Mouse (Mus musculus) hematopoietic stem cell, adult 5-6 weeks (primary cell): ENCODE results near the gene Tpcn1. TPM values are rescaled to one million over a fixed set of nuclear protein-coding genes. Genes with fewer than 3 reads are reported as not detected.

Source experiments
- ATAC-seq, 2 experiments: fragments of 125-278 bp in 1 of 2; replicated peaks in 1 of 2; 2 replicates each; pipeline ENCODE4 v1.8.0; 2016 to 2017; ENCODE audit warnings: inconsistent platforms in 2 of 2, mild to moderate bottlenecking in 2 of 2, moderate number of reproducible peaks in 2 of 2, low read depth in 1 of 2, moderate TSS enrichment in 1 of 2; ENCODE audit not compliant: low FRiP score in 2 of 2, poor library complexity in 2 of 2, severe bottlenecking in 2 of 2, insufficient read depth in 1 of 2, low TSS enrichment in 1 of 2
- total RNA-seq: library from RNA; stranded (forward); fragments of 172-1452, 232-1000 nt; gene quantifications from 2 replicates; pipeline ENCODE4 v1.2.3, GENCODE M21; 2017

The Tpcn1 gene
- 7.3 and 9.8 TPM in 2 replicates for total RNA-seq

- peak; percentile 92 to 94 for ATAC-seq
Observed at GRCm38 (mm10) chr5:120588569-120589094, at the start of gene Tpcn1, which contains the start of gene Iqcd. Tpcn1 (minus strand) TSS chr5:120588673. Iqcd (plus strand) TSS chr5:120589016.

DNA sequence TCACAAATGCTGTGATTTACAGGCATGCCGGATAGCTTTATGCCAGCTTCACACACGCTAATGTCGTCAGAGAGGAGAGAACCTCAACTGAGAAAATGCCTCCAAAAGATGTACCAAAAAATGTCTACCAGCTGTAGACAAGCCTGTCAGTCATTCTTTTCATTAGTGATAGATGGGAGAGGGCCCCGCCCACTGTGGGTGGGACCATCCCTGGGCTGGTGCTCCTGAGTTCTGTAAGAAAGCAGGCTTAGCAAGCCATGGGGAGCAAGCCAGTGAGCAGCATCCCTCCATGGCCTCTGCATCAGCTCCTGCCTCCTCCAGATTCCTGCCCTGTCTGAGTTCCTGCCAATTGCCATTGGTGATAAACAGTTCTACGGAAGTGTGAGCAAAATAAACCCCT, 47.2 kb upstream of the Tpcn1 start:
- no peak for ATAC-seq

DNA sequence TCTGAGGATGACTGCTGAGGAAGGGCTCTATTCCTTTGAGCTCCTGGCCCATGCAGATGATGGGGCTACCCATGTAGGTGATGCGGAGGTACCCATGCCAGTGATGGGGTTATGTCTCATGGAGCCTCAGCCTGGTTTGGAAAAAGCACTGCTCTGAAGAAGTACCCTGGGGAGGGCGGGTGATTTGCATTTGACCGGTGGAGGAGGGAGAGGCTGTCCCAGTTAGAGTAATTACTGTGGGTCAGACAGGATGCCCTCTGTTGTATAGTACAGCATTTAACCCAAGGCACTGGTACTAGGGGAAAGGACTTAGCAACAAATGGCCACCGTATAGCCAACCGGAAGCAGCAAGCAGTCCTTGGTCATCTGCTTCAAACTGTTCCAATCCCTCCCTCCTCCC, 46.4 kb upstream of the Tpcn1 start:
- no peak for ATAC-seq

DNA sequence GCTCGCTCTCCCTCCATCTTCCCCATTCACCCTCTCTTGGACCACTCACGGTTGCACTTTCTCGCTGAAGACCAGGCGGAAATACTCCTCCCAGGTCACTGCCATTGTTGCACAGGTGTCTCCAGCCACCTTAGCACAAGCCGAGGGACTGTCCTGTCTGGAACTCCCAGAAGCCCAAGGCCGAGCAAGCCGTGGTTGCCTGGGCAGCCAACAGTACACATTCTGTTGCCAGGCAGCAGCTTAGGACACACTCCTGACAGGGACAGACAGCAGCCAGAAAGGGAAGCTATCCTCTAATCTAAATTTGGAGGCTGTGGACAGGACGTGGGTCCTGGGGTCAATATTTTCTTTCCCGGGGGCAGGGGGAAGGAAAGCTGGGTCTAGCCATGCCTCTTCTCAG, 45.7 kb upstream of the Tpcn1 start, which contains the start of gene Cfap73:
TSS of gene Cfap73 (minus strand) at position 105 of the 400 bp plus-strand sequence.
- no peak for ATAC-seq

GRCm38 (mm10) chr5:120631892-120632291, 43.4 kb upstream of the Tpcn1 start:
- ATAC-seq, result no peak

GRCm38 (mm10) chr5:120631128-120631527, 42.7 kb upstream of the Tpcn1 start:
- ATAC-seq, result peak in 1 of 2 experiments; percentile 38; a peak in 3 of 4 replicates

- no peak for ATAC-seq
Observed at GRCm38 (mm10) chr5:120628624-120629023, 40.2 kb upstream of the Tpcn1 start.

GRCm38 (mm10) chr5:120627515-120628300, 39.2 kb upstream of the Tpcn1 start:
- ATAC-seq, result no peak

DNA sequence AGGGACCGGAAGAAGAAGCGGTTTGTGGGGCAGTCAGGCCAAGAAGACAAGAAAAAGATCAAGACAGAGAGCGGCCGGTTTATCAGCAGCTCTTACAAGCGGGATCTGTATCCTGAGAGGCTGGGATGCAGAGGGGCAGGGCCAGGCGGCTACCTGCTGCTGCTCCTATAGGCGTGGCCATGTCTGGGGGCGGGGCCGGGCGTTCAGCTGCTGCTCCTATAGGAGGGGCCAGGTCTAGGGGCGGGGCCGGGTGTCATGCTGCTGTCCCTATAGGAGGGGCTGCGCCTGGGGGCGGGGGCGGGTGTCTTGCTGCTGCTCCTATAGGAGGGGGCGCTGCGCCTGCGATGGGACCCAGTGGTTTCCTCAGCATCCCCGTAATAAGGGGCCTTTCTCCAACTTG, 37.9 kb upstream of the Tpcn1 start:
- no peak for ATAC-seq

DNA sequence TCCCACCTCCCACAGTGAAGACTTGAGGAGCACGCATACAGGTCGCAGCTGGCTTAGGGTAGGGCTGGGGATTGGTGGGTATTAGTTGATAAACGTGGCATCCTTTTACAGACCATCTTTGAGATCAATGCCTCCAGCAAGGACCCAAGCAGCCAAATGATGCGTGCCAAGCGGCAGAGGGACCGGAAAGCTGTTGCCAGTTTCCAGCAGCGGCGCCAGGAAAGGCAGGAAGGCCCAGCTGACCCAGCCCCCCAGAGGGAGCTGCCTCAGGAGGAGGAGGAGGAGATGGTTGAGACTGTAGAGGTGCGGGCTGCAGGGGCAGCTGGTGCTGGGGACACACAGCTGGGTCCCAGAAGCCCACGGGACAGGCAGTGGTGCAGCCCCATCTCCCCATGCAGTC, 36.0 kb upstream of the Tpcn1 start:
- ATAC-seq, result no peak

DNA sequence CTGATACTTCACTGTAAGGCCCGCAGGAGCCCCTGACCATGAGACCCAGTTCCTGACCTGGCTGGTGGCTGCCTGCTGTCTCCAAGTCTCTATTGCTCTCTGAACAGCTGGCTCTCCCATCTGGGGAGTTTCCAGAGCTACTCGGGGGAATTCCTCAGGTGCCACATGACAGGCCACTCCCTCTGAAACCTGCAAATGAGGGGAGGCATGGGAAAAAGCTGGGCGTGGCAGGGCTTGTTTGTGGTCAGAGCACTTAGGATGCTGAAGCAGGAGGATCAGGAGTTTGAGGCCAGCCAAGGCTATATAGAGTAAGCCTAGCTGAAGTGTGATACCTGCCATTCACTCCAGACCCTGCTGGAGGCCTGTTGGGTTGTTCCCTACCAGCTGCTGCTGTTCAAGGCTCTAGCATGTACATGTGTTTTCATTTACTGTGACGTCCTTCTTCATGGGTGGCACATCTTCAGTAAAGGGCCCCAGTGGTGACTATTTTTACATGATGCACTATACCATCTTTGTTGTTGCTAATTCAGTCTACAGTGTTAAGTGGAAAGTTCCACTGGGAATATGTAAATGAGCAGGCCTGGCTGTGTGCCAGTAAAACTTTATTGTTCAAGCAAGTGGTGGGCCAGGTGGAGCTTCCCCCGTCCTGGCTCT, 33.9 kb upstream of the Tpcn1 start:
- ATAC-seq, result no peak

- ATAC-seq, result no peak
Observed at GRCm38 (mm10) chr5:120621846-120622197, 33.3 kb upstream of the Tpcn1 start.

GRCm38 (mm10) chr5:120621078-120621765, 32.7 kb upstream of the Tpcn1 start:
- ATAC-seq, result 0 out of 4 replicates have a peak, but pooled peaks of 1 of the 2 experiments have one; percentile 7

DNA sequence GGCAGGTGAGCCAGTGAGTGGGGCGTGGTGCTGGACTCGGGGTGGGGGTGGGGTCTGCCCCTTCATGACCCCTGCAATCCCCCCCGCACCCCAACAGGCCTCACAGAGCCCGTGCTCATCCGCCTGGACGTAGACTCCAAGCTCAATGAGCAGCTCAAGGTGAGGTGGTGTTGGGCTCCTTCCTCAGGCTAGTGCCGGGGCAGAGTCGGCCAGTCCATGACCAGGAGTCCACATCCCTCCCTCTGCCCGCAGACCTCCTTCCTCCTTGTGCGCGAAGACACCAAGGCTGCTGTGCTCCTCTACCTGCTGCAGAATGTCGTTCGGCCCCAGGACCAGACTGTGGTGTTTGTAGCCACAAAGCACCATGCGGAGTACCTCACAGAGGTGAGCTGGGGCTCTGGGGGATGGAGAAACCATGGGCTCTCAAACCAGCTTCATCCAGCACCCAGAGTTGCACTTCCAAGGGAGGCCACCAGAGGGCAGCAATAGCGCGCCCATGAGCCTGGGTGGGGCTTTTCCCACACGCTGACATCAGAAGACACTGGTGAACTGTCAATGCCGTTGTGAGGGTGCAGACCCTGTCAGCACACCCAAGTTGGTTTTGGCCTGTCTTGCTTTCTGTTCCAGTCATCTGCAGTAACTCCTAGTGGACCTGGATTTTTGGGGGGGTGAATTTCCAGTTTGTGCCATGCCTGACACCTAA, 32.1 kb upstream of the Tpcn1 start:
- ATAC-seq, result peak; percentile 44 to 46; a peak in 2 of 4 replicates

- no peak for ATAC-seq
Observed at GRCm38 (mm10) chr5:120619201-120619600, 30.7 kb upstream of the Tpcn1 start.

- ATAC-seq, result no peak
Observed at GRCm38 (mm10) chr5:120618778-120619177, 30.3 kb upstream of the Tpcn1 start.

- ATAC-seq, result no peak
Observed at GRCm38 (mm10) chr5:120615903-120616302, 27.4 kb upstream of the Tpcn1 start.
